Mouse (Mus musculus) cerebellum, adult (tissue): ENCODE measurements at regions not wholly inside any gene's neighbourhood (a gene's known extent, or its start where the extent isn't known, plus 50 kb on each side); places are given as distances from the start of the nearest gene placed in this dataset.
"Not testable (repeated sequence)": the region's sequence is repeated elsewhere in the genome, so short reads cannot be mapped to it uniquely, and the experiment has no call there.

Experiments
- ATAC-seq: cut with Nextera tagmentation; 2 replicates; pipeline ENCODE4 v1.9.2; 2017; ENCODE audit warnings: mild to moderate bottlenecking, moderate library complexity, mixed read lengths; ENCODE audit not compliant: insufficient number of reproducible peaks, low FRiP score, low TSS enrichment

DNA sequence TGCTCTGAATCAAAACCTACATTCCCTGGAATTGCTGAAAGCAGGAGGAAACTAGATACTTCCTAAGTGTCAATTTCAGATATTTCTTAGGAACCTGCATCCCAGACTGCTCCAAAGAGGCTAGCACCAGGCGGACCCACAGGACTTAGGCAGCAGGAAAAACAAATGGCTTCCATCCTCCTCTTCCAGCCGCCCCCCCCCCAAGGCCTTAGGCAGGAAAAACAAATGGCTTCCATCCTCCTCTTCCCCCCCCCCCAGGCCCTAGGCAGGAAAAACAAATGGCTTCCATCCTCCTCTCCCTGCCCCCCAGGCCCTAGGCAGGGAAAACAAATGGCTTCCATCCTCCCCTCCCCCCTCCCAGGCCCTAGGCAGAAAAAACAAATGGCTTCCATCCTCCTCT is 64.5 kb upstream of the Nap1l2 start:
- ATAC-seq: no peak

DNA sequence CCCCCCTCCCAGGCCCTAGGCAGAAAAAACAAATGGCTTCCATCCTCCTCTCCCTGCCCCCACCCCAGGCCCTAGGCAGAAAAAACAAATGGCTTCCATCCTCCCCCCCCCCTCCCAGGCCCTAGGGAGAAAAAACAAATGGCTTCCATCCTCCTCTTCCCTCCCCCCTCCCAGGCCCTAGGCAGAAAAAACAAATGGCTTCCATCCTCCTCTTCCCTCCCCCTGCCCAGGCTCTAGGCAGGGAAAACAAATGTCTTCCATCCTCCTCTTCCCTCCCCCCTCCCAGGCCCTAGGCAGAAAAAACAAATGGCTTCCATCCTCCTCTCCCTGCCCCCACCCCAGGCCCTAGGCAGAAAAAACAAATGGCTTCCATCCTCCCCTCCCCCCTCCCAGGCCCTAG is 65.0 kb upstream of the Nap1l2 start:
- ATAC-seq: not testable (repeated sequence)

DNA sequence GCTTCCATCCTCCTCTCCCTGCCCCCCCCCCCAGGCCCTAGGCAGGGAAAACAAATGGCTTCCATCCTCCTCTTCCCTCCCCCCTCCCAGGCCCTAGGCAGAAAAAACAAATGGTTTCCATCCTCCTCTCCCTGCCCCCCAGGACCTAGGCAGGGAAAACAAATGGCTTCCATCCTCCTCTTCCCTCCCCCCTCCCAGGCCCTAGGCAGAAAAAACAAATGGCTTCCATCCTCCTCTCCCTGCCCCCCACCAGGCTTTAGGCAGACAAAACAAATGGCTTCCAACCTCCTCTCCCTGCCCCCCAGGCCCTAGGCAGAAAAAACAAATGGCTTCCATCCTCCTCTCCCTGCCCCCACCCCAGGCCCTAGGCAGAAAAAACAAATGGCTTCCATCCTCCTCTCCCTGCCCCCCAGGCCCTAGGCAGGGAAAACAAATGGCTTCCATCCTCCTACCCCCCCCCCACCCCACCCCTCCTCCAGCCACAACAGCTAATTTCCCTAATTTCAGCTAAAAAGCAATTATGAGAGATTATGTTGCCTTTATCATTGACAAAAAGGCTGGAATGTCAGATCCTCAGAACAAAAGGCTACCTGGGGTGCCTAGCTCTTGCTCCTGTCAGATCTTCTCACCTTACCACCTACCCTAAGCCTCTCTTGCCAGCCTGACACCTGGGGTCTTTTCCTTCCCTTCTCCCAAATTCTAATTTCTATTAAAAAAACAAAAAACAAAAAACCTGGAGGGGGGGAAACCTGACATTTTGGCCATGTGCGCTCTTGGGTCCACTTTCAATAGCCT is 65.8 kb upstream of the Nap1l2 start:
- not testable (repeated sequence) for ATAC-seq

DNA sequence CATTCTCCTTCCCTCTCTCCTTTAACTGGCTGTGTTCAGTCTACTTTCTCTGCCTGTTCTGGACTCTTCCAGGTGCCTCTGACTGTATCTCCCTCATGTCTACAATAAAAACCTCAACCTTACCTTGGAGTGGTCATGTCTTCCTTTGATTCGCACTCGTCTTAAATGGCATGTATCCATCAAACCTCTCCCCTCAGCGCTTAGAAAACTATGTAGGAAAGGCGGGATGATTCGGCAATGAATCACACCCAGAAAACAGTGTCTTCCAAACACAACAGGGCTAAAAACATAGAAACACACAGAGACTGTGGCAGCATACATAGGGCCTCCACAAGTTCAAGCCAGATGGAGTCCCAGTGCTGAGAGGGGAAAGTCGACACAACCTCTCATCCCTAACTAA is 66.4 kb upstream of the Nap1l2 start:
- no peak for ATAC-seq

DNA sequence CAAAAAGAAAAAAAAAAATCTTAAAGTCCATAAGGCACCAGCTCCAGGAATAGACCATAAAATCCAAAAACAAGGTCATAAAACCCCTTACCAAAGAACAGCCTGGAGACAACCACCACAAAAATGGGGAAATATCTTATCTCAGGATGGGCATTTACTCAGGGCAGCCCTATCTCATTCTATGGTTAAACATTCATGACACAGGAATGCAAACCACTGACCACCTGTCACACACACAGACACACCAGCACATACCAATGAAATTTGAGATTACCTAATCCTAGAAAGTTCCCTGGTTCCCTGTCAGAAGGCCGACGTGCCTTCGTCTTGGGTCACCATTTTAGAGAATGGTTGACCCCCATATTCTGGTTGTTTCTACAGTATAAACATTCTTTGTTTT is 66.3 kb upstream of the Cdx4 start:
- no peak for ATAC-seq

DNA sequence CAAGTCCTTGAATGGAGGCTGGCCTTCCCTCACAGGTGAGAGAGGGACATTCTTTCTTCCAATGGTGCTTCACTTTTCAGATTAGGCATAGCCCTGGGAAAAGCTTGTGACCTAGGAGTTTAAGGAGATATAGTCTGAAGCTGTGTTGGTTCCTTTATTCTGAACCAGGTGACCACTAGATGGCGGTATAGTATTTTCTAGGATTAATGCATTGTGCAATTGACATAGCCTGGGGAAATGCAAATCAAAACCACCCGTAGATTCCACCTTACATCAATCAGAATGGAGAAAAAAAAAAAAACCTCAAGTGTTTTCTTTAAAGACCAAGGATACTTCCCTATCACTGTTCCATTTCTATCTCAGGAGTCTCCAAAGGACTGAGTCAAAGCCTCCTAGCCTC is 61.3 kb upstream of the Cdx4 start:
- peak; percentile 68 for ATAC-seq
